Mouse (Mus musculus): Measurements from ENCODE around the gene Abhd14b. TPM values are rescaled to one million over a fixed set of nuclear protein-coding genes. Genes with fewer than 3 reads are reported as not detected.
A peak's percentile ranks its signal among the peaks of the same experiment; 100 is the strongest.

Abhd14b gene
- total RNA-seq, 2 experiments from 2014 or later, result 3.2 to 7.7 TPM

DNA sequence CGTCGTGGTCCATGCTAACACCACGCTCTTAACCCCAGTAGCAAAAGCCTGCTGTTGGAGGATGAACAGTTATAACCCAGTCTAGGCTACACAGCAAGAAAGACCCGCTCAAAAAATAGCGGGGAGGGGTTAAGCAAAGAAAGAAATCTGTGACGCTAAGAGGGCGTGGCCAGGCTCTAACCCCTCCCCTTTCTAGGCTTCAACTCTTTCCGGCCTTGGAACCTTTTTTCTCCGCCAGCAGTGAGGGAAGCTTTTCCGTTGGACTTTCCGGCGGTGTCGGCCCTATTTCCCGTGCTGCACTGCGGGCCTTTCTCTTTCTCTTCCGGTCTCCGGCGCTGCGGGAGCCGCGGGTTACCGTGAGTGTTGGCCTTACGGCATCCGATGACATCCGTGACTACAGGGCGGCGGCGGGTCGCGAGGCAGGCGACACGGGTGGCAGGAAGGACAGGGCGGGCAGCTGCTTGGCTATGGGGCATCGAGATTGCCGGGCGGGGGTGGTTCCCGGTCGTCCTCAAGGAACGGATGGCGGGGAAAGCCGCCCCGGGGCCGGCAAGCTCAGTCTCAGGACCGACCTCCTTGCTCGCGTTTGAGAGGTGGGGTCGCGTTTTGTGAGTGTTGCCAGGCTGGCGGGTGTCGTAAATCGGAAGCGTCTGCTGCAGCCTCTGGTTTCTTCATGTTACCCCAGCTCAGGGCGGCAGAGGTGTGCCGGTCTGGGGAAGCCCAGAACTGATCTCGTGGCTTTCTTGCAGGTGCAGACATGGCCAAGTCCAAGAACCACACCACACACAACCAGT lies 17.8 kb upstream of the Abhd14b start, which contains the start of gene Rpl29:
Gene Rpl29, plus strand, starts transcription at position 234 of the 794 bp plus-strand sequence.
- peak; percentile 96 for ATAC-seq (ENCODE audit: poor library complexity, severe bottlenecking)

DNA sequence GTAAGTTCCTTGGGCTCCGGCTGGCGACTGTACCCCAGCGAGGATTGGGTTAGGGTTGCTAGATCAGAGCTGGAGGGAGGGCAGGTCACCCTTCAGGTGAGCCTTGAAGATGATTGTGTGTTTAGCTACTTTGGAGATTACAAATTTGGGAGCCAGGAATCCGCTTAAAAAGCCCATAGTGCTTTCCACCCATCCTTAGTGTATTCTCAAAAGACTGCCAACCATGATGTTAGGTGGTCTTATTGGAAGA lies 17.3 kb upstream of the Abhd14b start:
- no peak for ATAC-seq (ENCODE audit: poor library complexity, severe bottlenecking)

DNA sequence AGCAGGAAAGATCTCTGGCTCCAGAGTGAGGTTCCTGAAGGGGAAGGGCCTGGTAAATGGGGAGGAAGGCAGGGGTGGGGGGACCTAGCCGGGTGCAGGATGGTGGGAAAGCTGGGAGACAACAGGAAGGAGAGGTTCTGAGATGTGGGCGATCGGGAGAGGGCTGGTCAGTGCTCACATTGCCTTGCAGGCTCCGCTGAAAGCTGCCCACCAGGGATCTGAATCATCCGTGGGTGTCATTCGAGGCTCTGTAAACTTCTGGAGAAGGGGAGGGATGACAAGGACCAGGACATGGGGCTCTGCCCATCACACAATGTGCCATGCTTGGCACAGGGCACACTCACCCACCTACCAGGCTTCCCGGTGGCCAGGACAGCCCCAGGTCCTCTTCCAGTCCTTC lies 13.9 kb upstream of the Abhd14b start:
- ATAC-seq (ENCODE audit: poor library complexity, severe bottlenecking), result no peak

DNA sequence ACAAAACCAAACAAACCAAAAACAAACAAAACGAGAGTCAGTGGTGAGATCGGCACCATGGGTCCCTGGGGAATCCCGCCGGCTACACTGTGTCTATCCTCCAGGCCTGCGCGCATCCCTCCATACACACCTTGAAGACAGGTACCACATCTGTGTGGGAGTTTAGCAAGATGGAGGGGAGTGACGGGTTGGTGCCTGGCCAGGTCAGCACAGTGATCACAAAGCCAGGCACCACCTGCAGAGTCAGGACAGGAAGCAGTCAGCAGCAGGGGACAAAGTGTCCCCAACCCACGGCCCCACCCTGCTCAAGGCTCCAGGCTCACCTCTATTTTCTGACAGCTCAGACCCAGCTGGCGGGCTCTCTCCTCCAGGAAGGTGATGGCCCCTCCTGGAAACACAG lies 10.7 kb upstream of the Abhd14b start:
- no peak for ATAC-seq (ENCODE audit: poor library complexity, severe bottlenecking)

DNA sequence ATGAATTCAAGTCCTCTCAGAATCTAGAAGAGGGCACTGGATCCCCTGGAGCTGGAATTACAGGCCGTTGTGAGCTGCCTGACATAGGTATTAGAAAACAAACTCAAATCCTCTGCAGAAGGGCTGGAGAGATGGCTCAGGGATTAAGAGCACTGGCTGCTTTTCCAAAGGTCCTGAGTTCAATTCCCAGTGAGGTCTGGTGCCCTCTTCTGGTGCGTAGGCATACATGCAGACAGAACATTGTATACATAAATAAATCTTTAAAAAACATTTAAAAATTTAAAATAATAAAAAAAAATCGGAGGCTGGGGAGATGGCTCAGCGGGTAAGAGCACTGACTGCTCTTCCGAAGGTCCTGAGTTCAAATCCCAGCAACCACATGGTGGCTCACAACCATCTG lies 4.6 kb upstream of the Abhd14b start:
- no peak for ATAC-seq (ENCODE audit: poor library complexity, severe bottlenecking)

DNA sequence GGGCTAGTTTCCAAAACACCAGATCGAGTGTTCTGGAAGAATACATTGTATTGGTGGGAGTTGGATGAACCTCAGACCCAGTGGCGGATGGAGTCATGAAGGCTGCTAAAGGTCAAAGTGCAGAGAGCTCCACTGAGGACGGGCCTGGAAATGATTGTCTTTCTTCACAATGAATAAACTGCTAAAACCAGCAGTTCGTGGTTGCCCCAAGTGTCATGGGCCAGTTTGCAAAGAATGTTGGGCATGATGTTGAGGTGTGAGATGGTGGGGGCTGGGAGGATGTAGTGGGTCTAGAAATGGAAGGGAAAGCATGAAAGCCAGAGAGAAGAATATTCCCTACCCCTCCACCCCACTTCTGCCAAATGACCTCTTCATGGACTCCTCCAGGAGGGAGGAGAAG lies 2.4 kb upstream of the Abhd14b start:
- ATAC-seq (ENCODE audit: poor library complexity, severe bottlenecking), result no peak

DNA sequence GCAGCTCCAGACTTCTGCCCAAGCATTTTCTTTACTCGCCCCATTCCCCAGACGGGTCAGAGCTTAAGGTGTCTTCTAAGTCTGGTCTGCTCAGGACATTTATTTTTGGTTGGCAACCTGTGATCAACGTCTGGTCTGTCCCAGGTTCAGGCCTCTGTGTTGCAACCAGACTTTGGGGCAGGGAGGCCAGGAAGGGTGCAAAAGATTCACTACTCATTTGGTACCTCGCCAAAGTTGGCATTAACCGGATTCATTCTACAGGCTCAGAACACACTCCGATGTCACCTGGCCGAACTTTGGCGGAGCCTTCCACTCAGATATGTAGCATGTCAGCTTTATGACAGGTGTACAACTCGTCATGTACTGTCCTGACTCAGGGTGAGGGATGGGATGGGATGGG lies 692 bp downstream of the Abhd14b start:
- ATAC-seq (ENCODE audit: poor library complexity, severe bottlenecking), result no peak

DNA sequence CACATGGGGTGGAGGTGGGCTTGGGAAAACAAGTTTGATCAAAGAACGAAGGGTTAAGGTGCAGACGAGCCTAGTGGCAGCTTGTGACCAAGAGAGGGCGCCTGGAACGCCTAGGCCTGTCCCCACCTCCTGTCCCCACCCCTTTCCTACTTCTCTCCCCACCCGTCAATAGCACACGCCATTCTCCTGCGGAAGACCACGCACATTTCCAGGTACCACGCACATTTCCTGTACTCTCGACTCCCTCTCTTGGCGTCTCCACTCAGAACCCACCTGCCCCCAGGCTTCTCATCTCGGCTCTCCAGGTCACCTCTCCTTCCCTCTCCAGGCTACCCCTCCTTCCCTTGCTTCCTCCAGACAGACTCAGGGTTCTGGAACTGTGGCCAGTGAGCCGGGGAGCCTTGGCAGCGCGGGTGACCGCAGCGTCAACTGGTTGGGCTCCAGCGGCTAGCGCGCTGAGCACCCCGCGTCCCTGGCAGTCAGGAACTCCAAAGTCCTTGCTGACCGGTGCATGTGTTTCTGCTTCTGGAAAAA lies 1.3 kb downstream of the Abhd14b start:
- ATAC-seq (ENCODE audit: poor library complexity, severe bottlenecking), result peak; percentile 79

DNA sequence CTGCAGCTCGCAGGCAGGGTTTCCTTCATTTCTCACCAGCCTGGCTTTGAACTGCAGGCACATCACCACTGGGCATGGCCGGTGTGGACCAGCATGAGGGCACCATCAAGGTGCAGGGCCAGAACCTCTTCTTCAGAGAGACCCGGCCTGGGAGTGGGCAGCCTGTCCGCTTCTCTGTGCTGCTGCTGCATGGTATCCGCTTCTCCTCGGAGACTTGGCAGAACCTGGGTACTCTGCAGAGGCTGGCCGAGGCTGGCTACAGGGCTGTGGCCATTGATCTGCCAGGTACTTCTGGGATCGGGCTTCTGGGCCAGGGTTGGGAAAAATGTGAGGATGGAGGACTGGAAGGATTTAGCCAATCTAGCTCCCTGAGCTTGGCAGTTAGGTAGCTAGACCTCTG lies 2.7 kb downstream of the Abhd14b start:
- no peak for ATAC-seq (ENCODE audit: poor library complexity, severe bottlenecking)

DNA sequence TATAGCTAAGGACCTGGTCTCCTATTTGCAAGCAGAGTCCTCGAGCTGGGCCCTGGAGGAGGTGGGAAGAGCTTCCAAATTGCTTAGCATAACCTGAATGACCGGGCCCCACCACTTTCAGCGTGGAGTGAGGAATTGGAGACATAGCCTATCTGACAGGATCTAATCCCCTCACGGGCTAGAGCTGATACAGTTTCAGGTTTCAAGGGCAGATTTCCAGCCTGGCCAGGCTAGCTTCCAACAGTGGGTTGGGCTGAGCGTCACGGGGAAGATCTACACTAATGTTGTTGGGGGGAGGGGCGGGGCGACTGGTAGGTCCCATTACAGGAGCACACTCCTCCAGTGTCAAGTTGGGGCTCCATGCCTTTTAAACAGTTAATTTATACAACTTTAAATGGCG lies 3.4 kb downstream of the Abhd14b start:
- ATAC-seq (ENCODE audit: poor library complexity, severe bottlenecking), result no peak

DNA sequence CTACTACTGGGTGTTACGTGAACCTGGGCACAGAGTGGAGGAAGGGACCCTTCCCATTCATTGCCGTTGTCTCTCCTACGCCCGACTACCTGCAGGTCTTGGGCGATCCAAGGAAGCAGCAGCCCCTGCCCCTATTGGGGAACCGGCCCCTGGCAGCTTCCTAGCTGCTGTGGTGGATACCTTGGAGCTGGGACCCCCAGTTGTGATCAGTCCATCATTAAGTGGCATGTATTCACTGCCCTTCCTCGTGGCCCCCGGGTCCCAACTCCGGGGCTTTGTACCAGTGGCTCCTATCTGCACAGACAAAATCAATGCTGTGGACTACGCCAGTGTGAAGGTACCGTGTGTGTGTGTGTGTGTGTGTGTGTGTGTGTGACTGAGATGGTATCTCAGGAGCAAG lies 4.0 kb downstream of the Abhd14b start:
- no peak for ATAC-seq (ENCODE audit: poor library complexity, severe bottlenecking)

DNA sequence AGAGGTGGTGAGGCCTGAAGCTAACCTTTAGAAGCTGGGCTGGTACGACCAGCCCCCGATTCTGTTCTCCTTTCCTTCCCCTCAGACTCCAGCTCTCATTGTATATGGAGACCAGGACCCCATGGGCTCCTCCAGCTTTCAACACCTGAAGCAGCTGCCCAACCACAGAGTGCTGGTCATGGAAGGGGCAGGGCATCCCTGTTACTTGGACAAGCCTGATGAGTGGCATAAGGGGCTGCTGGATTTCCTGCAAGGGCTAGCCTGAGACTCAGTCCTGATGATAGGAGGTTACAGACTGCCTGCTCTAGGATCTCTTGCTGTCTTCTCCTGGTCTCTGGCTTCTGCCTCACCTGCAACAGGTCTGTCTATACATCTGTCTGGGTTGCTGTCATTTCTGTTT lies 4.6 kb downstream of the Abhd14b start:
- ATAC-seq (ENCODE audit: poor library complexity, severe bottlenecking), result no peak

DNA sequence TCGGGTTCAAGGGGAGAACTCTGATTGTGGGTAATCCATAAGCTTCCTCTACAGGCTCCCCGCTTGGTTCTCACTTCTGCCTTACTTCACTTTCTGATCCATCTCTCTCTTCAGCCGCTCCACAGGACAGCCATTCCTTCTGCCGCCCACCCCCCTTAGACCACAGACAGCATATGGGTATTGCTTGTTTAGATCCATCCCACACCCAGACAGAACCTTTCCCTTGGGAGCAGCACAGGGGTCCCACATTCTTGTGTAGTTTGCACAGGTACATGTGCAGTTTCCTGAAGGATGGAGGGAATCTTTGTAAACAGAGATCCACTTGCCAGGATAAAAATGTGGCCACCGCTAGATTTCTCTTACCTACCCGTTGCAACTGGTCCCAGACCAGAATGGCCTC lies 5.1 kb downstream of the Abhd14b start:
- ATAC-seq (ENCODE audit: poor library complexity, severe bottlenecking), result no peak

DNA sequence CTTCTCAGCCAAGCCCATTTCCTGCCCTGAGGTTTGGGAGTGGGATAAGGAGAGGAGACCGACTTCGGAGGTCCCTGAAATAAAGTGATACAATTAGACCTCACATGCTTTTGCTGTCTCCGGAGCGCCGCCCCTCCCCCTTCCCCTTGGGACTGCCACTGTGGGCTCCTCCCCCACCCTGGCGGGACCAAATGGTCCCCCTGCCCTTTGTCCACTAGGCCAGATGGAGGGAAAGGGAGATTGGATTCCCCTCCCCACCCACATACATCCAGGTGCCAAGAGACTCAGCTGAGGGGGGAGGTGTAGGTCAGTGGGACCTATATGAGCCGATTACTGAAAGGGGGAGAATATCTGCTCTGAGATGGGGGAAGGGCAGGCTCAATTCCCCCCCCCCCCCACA lies 5.6 kb downstream of the Abhd14b start:
- ATAC-seq (ENCODE audit: poor library complexity, severe bottlenecking), result no peak

DNA sequence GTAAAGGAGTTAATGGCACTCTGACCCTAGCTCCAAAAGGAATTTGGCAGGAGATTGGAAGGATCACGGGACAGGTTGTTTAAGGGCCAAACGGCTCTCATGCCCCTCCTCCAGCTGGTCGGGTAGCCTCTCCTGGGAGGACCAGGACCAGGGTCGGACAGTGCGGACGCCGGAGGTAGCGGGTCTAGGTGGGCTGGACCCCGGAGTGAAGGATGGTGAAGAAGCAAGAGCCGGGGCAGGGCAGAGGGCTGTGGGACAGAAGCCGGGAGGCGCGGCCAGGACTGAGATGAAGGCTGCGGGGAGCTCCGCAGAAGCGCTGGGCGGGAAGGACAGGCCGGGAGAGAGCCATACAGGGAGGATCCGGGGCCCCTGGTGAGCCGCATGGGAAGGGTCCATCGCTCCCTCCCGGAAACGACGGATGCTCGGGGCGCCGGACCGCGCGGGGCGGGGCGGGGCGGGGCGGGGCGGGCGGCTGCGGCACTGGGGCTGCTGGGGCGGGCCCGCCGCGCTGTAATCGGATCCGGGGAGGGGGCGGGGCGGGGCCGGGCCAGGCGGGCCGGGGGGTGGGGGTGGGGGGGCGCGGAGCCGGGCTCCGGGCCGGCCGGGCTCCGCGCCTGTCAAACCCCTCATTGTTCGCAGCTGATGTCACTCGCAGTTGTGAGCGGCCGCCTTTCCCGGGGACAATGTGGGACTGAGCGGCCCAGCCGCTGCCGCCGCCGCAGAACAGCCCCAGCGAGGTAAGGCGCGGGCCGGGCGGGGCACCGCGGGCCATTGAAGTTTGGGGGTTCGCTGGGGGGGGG lies 6.2 kb downstream of the Abhd14b start, which contains the start of gene Pcbp4:
Gene Pcbp4, plus strand, starts transcription at position 21 of the 800 bp plus-strand sequence.
- ATAC-seq (ENCODE audit: poor library complexity, severe bottlenecking), result peak; percentile 60

DNA sequence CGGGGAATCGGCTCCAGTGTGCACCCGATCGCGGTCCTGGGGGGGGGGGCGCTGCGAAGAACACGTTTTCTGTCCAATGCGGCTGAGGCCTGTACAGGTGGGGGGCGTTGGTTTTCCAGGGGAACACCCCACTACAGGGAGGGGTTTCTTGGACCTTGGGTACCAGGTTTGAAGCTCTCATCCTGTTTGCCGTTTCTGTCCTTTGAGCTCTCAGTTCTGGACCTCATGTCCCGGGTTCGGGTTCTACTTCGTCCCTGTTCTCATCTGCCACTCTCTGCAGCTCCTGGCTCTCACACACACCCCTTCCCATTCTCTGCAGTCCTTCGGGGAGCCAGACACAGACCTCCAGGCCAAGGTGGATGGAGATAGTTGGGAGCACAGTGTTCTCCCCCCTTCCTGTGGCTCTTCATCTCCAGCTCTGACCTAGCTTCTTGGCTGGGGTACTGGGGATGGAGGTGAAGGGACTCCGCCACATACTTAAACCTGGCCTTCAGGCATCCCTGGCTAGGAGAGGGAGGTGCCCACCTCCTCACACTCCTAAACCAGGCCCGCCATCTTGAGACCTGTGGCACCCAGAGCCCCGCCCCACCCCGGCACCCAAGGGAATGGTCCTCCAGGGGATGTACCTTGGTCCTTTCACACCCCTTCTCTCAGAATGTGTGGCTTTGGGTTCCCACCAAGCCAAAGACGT lies 7.0 kb downstream of the Abhd14b start:
- no peak for ATAC-seq (ENCODE audit: poor library complexity, severe bottlenecking)

DNA sequence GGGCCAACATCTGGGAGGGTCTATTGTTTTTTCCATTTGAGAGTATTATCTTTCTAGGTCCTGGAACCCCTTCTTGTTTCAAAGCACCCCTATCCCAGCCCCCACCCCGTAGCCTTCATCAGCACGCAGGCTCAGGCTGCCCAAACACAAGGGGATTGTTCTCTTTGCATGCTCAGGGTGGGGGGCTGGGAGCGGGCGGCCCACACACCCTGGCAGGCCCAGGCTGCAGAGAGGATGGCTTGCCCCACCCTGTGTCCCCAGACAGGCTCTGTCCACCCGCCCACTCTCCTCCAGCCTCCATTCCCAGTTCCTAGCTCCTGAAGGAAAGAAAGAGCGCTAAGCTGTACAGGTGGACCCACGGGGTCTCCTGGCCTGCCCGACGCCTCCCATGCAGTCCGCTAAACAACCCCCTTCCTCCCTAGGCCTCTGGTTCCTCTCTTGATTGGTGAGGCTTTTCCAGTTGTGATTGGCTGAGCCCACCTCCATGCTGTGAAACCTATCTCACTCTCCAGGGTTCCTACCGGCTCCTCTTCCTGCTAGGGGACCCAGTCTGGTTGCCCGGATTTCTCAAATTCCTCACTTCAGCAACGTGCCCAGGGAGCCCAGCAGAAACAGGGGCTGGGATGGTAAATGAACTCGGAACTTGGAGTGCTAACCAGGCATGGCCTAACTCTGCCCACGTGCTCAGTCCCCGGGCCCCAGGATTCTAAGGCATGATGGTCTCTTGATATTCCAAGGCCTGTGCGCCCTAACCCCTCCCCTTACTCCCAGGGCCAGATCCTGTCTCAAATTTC lies 7.8 kb downstream of the Abhd14b start:
- no peak for ATAC-seq (ENCODE audit: poor library complexity, severe bottlenecking)

DNA sequence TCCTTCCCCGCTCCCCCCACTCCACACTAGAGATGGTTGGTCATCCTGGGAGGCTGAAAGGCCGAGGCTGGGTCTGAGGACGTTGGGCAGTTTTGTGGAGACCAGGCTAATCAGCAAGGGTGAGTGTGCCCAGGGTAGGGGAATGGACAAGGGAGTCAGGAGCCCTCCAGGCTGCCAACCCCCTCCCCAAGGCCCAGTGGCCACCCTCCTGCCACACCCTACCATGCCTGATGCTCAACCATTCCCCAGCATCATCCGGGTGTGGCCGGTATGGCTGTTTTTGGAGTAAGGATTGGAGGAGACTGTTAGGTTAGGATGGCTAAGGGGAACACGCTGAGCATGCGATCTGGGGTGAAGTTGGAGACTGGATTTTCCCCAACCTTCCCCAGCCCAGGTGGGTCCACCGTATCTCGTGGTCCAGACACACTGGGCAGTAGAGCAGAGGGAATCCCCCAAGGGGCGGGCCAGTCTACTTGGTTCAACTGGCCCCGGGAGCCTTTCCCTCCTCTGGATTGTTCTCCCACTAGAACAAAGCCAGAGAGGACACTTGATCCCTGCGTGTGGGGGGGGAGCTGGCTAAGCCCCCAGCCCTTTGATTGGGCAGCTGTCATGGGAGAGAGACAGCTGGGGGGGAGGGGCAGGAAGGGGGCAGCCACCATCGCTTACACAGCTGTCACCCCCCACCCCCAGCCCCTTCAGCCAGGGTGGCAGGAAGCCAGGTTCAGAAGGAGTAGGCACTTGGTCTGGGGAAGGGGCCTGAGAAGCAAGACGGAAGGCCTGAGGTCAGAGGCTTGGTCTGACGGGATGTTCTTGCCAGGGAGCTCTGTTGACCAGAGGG lies 9.3 kb downstream of the Abhd14b start:
- no peak for ATAC-seq (ENCODE audit: poor library complexity, severe bottlenecking)

DNA sequence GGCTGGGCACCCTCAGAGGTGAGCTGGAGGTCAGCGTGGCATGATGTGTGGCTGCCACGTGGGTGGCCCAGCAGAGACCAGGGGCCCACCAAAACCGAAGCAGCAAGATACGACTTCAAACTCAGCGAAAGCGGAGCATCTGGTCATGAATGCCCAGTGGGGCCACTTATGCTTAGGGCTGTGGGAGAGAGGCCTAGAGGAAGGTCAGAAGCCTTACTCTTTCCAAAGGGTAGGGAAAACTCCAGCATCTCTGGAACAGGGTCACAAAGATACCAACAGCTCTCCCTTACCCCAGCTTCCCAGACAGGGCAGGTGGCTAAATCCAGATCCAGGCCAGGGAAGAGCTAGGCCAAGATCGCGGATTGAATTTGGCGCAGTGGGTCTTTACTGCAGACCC lies 9.9 kb downstream of the Abhd14b start:
- ATAC-seq (ENCODE audit: poor library complexity, severe bottlenecking), result no peak

DNA sequence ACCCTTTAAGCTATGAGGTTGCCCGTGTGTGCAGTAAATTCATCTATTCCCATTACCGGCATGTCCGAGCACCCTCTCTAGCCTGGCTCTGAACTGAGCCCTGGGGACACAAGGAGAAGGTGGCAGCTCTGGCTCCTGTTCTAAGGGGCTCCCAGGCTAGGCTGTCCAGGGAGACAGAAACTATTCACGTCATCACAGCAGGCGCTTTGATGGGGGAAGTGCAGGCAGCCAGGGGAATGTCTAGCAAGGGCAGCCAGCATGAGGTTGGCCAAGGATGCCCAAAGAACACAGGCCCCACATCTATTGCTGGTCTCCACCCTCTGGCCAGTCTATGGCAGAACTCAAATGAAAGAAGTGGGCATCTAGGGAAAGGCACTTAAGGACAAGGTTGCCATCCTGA lies 10.7 kb downstream of the Abhd14b start:
- no peak for ATAC-seq (ENCODE audit: poor library complexity, severe bottlenecking)

All from megakaryocyte, adult 5-6 weeks (primary cell).